Mouse (Mus musculus): ENCODE measurements around the gene BC004004. TPM values are rescaled to one million over a fixed set of nuclear protein-coding genes. Genes with fewer than 3 reads are reported as not detected.
"Not testable (repeated sequence)": the region's sequence is repeated elsewhere in the genome, so short reads cannot be mapped to it uniquely, and the experiment has no call there.

The BC004004 gene
- total RNA-seq, 2 experiments from 2014 or later, result 297 to 354 TPM

- no peak for DNase-seq
Measured at GRCm38 (mm10) chr17:29297813-29298212, 29.2 kb downstream of the BC004004 start.

DNA sequence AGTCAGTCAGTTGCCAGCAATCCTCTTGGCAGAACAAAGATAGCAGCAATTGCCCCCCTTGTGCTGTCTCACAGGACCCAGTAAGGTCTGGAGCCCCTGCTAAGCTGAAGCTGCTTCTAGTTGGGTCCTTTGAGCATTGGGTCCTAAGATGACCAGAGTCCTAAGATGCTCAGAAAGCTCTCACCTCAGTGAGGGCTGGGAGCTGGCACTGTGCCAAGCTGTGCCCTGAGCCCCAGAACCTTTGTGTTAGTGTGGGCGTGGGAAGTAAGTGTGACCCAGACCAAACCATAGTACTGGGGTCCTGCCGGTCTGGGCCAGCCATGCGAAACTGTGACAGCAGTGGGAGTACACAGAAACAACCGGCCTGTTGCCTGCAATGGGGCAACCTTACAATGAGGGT lies 30.7 kb downstream of the BC004004 start:
- DNase-seq, result no peak

DNA sequence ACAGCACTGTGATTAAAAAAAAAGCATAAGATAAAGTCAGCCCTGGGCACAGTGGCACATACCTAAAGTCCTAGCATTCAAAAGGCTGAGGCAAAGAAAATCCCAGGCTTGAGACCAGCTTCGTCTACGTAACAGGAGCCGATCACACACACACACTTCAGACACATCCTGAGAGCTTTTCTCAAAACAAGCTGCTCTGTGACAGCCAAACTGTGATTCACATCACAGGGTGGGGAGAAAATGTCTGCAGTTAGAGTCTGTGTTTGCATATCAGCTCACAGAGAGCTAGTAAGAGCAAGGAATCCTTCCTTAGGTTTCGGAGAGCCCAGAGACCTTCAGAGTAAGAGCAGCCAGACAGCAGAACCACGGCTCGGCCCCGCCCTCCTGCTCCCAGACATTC lies 32.3 kb downstream of the BC004004 start:
- DNase-seq, result no peak

DNA sequence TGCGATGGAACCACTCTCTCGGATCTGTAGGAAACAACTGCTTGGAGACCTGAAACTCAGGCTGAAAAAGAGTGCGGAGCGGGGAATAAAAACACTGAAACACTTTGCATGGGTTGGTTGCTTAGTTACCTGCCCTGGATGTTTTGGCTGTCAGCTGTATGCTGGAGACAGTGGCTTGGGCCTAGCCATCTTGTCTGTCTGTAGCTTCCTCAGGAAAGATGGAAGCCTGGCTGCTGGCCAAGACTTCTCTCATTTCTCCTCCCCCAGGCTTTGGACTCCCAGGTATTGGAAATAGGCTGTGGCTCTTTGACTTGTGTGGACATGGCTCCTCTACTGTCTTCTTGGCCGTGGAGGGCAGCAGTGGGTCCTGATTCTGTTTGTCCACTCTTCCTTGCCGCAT lies 32.8 kb downstream of the BC004004 start:
- DNase-seq, result no peak

DNA sequence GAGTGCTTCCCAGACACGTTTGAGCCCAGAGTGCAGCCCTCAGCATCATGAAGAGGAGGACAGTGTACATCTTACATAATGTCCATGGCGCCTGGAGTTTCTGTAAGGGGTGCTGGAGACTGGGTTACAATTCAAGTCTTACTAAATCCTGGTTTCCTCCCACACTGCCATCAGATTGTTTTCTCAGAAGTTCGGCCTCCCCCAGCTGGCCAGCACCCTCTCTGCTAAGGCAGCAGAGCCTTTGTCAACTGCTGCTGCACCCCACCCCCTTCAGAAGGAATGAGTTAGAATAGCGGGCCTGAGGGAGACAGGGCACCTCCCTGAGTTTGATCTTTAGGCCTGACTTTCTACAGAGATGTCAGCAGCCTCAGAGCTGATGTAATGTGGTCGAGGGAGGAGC lies 33.6 kb downstream of the BC004004 start:
- DNase-seq, result peak; percentile 54 to 67

- DNase-seq, result no peak
Measured at GRCm38 (mm10) chr17:29303087-29303486, 34.5 kb downstream of the BC004004 start.

DNA sequence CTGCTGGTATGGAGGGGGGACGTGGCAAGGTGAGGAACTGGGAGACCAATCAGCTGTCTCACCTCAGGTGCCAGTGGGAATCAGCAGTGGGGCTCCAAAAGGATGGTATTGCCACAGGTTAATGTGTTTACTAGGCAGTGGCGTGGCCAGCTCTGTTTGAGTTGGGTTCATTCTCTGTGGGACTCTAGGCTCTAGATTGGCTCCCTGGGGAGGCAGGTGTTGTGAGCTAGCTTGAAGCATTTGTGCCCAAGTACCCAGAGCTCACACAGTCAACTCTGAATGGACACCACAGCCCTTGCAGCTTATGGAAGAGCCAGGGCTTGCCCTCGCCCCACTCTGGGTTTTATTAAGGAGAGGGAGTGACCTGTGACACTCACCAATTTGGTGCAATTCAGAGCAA lies 35.3 kb downstream of the BC004004 start:
- no peak for DNase-seq

GRCm38 (mm10) chr17:29304376-29305057 lies 35.9 kb downstream of the BC004004 start:
- DNase-seq, result peak; percentile 65 to 74

DNA sequence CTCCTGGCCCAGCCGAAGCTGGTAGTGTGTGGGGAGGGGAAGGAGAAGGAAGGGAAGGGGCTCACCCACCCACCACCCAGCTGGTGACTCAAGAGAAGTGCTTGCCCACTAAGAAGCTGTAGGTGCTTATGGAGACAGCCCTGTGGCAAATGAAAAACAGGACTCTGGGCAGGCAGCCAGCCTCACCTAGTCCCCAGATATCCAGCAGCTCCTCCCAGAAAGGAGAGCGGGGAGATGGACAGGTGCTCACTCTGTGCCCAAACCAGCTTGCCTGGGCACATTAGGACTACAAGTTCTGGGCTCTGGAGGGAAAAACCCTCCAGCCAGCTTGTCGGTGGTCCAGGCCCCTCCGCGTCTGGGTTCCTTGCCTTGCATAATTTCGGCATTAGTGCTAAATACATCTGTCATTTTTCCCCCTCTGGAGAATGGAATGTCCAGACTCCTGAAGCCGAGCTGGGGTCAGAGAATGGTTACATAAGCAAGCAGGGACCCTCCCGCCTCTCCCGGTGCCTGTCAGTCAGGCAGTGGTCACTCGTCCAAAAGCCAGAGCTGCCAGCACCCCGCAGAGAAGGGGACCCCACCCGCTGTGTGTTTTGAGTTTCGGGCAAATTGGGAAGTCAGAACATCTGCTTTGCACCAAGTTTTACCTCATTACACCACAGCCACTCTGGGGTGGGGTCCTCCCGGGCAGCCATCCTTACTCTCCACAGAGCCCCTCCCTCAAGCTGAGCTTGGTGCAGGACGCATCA lies 36.6 kb downstream of the BC004004 start:
- peak; percentile 72 to 74 for DNase-seq

DNA sequence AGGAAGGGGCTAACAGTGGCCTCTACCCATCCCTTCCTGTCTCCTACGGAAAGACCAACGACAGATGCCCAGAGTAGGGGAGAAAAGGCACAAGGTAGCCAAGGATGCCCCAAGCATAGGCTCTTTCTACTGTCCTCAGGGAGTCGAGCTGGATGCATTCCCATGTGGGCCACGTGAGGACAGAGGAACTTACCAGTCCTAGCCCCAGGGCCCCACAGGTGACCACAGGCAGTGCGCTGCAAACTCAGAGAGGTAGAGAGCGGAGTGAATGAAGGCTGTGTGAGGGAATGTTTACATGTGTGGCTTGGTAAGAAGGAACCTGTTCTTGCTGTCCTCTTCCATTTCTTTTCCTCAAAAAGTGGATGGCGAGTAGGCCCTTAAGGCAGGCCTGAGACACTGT lies 37.3 kb downstream of the BC004004 start:
- DNase-seq, result peak in 1 of 2 experiments; percentile 39

DNA sequence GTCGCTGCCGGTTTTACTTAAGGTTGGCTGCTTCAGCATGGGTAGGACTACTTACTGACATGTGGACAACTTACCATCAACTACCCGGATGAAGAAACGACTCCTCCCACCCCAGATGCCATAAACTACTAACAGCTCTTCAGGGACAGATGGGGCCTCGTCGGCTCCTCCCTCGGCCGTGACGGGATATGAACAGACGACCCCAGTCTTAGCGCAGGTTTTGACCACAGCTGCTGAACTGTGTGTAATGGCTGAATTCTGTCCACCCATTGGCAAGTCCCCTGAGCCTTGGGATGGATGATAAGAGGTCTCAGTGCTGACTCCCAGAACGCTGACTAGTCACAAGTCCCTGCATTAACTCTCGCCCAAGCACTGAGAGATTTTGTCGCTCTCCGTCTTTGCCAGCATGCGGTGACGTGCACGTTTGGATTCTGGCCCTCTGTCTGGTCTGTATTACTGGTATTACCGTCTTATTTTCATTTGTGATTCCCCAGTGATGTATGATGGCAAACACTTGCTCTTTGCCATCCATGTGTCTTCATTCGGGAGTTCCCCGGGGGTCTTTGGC lies 41.6 kb downstream of the BC004004 start:
- peak; percentile 51 to 66 for DNase-seq

- DNase-seq, result no peak
Measured at GRCm38 (mm10) chr17:29311602-29312001, 43.0 kb downstream of the BC004004 start.

DNA sequence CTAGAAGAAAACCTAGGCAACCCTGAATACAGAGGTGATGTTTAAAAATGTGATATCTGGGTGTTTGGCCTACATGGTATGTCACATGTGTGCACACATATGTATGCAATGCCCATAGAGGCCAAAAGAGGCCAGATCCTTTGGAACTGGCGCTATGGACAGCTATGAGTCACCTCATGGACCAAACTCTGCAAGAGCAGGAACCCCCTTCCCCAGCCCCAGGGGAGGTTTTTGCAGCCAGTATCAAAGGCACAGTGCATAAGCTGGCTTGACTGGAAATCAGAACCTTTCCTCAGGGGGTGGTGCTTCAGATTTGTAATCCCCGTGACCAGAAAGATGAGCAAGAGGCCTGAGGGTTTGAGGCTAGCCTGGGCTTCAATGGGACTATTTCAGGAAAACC lies 43.5 kb downstream of the BC004004 start:
- no peak for DNase-seq

DNA sequence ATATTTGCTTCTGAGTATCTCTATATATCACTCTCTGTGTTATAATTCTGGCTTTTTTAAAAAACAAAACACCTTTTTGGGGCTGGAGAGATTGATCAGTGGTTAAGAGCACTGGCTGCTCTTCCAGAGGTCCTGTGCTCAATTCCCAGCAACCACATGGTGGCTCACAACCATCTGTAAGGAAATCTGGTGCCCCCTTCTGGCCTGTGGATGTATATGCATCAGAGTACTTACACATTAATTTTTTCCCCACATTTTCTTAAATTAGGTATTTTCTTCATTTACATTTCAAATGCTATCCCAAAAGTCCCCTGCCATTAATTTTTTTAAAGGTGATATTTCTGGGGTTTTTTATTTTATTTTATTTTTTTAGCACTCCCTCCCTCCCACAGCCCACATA lies 44.7 kb downstream of the BC004004 start:
- no peak for DNase-seq

DNA sequence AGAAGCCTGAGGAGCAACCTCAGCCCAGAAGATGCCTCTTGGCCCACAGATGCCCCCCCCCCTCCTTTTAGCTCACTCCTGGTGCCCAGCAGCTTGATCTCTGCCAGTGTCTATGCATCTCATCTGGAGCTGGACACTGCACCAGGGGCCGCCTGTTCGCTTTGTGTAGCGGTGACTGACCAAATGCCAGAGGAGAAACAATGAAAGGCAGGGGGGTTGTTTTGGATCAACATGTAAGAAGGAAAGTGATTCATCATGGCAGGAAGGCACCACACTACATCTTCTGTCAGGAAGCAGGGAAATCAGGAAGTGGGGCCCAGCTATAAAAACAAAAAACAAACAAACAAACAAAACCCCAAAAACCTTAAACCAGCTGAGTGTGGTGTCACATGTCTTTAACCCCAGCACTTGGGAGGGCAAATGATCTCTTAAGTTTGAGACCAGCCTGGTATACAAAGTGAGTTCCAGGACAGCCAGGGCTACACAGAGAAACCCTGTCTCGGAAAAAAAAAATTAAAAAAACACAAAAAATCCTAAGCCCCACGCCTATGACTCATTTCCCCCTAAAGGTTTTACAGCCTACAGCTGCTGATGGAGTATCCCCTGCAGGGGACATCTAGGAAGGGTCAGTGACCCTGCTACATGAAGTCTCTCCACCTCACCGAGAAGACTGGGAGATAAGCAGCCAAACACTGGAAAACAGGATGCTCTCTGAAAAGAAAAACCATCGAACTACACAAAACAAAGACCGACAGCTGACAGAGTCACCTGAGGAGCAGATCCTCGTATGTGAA lies 47.3 kb downstream of the BC004004 start:
- no peak for DNase-seq

DNA sequence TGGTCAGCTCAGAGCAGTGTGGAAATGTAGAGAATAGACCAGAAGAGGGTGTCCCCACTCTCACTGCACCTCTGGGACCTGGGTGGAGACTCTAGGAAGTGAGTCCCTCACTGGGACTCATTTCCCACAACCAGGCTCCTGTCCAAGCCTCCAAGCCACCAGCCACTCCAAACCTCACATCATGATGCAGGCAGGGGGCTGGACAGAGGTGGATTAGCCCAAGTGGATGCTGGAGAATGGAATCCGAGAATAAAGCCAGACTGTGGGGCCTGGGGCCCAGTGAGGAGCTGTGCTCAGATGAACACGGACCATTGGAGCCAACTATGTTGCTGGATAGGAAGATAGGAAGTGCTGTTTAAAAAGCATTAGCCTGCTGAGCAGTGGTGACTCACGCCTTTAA lies 48.3 kb downstream of the BC004004 start:
- DNase-seq, result no peak

DNA sequence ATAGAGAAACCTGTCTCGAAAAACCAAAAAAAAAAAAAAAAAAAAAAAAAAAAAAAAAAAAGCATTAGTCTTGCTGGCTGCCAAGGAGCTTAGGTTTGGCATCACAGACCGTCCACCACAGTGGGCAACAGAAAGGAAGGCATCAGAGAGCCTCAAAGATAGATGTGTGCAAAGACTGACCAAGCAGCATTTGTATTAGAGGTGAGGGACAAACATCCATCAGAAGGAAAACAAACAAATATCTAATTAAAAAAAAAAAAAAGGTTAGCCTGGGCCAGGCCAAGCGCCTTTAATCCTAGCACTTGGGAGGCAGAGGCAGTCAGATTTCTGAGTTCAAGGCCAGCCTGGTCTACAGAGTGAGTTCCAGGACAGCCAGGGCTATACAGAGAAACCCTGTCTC lies 48.8 kb downstream of the BC004004 start, which contains the start of gene Pi16:
Gene Pi16 (plus strand): TSS at position 301 of the 400 bp plus-strand sequence.
- DNase-seq, result not testable (repeated sequence)

- DNase-seq, result peak; percentile 54 to 60
Measured at GRCm38 (mm10) chr17:29318731-29319250, 50.2 kb downstream of the BC004004 start.

GRCm38 (mm10) chr17:29319476-29319875 lies 50.9 kb downstream of the BC004004 start:
- no peak for DNase-seq

DNA sequence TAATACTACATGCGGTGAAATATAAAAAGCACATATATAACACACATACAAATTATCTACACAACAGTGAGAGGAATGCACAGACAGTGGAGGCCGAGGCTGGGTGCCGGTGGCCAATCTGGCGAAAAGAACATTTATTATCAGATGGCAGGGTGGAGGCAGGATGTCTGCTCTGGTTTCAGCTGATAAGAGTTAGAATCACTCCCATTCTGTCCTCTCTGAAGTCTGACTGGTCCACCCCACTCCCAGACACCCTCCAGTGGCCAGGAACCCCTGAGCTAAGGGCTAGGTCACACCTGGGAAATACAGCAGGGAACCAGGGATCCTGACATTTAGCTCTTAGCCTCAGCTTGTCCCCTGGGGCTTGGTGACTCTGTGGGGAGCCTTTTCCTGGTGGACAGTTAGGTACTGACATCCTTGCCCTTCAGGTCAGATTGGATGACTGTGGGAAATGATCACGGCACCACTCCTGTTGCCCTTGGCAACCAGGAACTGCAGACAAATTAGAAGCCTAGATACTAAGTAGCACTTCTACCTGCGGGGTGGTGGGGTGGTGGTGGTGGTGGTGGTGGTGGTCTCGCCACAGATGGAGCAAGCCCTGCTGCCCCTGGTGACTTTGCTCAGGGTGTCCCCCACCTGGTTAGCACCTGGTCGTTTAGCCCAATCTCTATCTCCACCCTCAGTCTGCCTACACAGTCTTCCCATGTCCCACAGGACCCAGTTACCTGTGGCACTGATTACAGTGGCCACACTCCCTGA lies 51.5 kb downstream of the BC004004 start:
- DNase-seq, result no peak
